In genomic region chr9:122865697-122866166, GRCm38 (mm10) we compare ENCODE assay signal across 8 mouse cellular contexts. TPM values are rescaled to one million over a fixed set of nuclear protein-coding genes. Genes with fewer than 3 reads are reported as not detected.
DNase-seq lines count a peak whose midpoint lies in the region; ATAC-seq lines count a peak whose summit lies in the region.

Zfp445 (minus strand) TSS chr9:122866006.

- peak within 1 kb of the TSS; percentile 97 for H3K27ac ChIP-seq in heart, embryonic 10.5 days
- peak within 1 kb of the TSS; percentile 86 for H3K27ac ChIP-seq in kidney, embryonic 15.5 days

- peaks cover 17% of the 10 kb centered on the region for H3K4me1 ChIP-seq in heart, embryonic 10.5 days
- peaks cover 14% of the 10 kb centered on the region for H3K4me1 ChIP-seq in kidney, embryonic 15.5 days

- peak within 1 kb of the TSS; percentile 89 for H3K9ac ChIP-seq in kidney, embryonic 15.5 days

- H3K4me2 ChIP-seq in kidney, embryonic 15.5 days, result peak within 1 kb of the TSS; percentile 73

- peak; percentile 95 for ATAC-seq in erythroblast, adult 5-6 weeks (replicated peaks; ENCODE audit: low FRiP score, poor library complexity, severe bottlenecking)
- peak; percentile 93 for ATAC-seq in kidney, embryonic 15.5 days (replicated peaks; ENCODE audit: low FRiP score)
- peak; percentile 95 for ATAC-seq in monocyte, adult 5-6 weeks (replicated peaks; ENCODE audit: insufficient number of reproducible peaks, low FRiP score, low TSS enrichment, poor library complexity, severe bottlenecking)

- DNase-seq in B cell, adult 2 months, result peak; percentile 85 to 86
- DNase-seq in brain, adult 2 months (ENCODE audit: low read depth, low spot score), result peak; percentile 96
- peak; percentile 94 for DNase-seq in heart, embryonic 10.5 days (ENCODE audit: low spot score)
- peak; percentile 86 for DNase-seq in liver
- DNase-seq in spleen, postnatal 4 days (ENCODE audit: low spot score in 2 of 2), result peak; percentile 78 to 87

- no peaks in the 10 kb centered on the region for H3K9me3 ChIP-seq in heart, embryonic 10.5 days
- peaks cover 19% of the 10 kb centered on the region; the same call in 1 of the 2 replicates for H3K9me3 ChIP-seq in kidney, embryonic 15.5 days (replicated peaks)

- under 1% methylated on average over 34 of the region's 34 CpGs for WGBS in heart, embryonic 10.5 days
- under 1% methylated on average over 34 of the region's 34 CpGs for WGBS in kidney, embryonic 15.5 days

- H3K36me3 ChIP-seq in heart, embryonic 10.5 days, result peaks cover 21% of the 10 kb centered on the region
- peaks cover 24% of the 10 kb centered on the region for H3K36me3 ChIP-seq in kidney, embryonic 15.5 days

- H3K27me3 ChIP-seq in heart, embryonic 10.5 days (ENCODE audit: insufficient read depth, poor library complexity, severe bottlenecking), result no peaks in the 10 kb centered on the region
- H3K27me3 ChIP-seq in kidney, embryonic 15.5 days, result no peaks in the 10 kb centered on the region

- H3K4me3 ChIP-seq in heart, embryonic 10.5 days, result peak within 1 kb of the TSS; percentile 89
- H3K4me3 ChIP-seq in kidney, embryonic 15.5 days (replicated peaks), result peak within 1 kb of the TSS; percentile 88

RNA-seq across cellular contexts. Expression of gene Zfp445, which starts in this region (rescaled TPM):
- total RNA-seq in erythroblast, adult 5-6 weeks (2015; ENCODE audit: low replicate concordance), result 16.7 TPM in 2 replicates
- total RNA-seq in erythroblast, adult 5-6 weeks (2017; ENCODE audit: low replicate concordance), result 18.7 and 19.8 TPM in 2 replicates
- polyA plus RNA-seq in heart, embryonic 10.5 days (2016; fragmentation: Nextera tagmentation; extraction: Ambion mirVana), result 47.4 and 50.7 TPM in 2 replicates
- polyA plus RNA-seq in kidney, embryonic 15.5 days (2015; fragmentation: Nextera tagmentation; extraction: Ambion mirVana), result 70.8 and 71.3 TPM in 2 replicates
- 75.8 to 125 TPM (median 95.0 TPM) in 3 replicates for total RNA-seq in monocyte, adult 5-6 weeks (2017)

Comparison
In these comparisons a context has a peak if more than half of its experiments do, and no peak if none do; other contexts are left out.
1. Peak in every context shown above with its lines: DNase-seq, ATAC-seq, H3K4me3 ChIP-seq and H3K27ac ChIP-seq.